Mouse (Mus musculus): ENCODE data around the gene Sipa1l2.
"Not testable (repeated sequence)": the region's sequence is repeated elsewhere in the genome, so short reads cannot be mapped to it uniquely, and the experiment has no call there.

The Sipa1l2 gene

DNA sequence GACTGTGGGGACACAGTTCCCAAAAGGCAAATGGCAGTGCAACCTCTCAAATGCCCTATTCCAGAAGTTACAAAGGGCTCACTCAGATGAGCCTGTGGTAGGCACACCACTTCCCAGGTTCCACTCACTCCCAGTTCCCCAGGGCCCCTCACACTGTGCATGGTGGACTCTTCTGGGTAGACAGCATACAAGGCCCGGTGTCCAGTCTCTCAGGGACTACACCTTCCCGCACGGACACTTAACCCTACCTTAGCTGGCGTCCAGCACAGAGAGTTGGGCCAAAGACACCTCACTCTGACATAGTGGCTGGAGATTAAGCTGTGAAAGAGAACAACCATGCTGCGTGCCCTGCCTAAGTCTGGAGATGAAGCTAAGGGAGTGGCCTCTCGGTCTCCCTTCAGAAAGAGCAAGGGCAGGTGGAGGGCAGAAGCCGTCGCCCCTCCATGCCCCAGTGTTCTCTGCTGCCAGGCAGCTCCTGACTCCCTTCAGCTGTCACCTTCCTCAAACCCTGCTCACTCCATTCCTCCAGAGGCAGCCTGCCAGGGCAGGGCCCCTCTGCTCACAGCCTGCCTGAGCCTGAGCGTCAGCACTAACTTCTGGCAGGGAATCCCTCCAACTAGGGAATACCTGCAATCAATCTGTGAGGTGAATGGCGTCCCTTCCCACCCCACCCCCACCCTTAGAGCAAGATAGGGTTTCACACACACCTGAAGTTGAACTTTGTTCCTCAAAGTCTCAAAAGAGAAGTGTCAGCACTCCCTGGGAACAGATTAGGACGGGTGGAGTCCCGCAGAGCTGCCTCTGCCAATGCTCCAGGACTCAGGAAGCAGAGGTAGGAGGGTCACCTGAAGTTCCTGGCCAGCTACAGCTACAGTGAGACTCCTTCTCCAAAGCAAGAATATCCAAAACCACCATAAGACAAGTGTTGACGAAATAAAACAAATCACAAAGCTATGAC is 30.3 kb downstream of the Sipa1l2 start:
- DNase-seq (ENCODE audit: low read depth, low spot score) = no peak

DNA sequence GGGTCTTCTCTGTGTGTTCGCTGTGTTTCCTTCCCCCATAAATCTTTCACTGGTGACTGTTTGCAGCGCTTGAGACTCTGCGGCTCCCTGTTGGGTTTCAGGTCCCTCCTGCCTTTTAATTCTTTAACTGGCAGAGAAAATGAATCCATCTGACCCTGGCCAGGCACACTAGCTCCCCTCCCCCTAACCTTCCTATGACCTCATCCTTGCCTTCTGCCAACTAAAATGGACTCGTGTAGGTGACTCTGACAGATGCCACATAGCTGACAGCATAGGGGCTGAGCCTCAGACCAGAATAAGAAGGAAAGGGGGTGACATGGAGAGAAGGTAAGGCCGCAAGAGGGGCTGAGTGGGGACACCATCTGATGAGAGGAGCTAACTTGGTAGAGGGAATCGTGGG is 31.3 kb downstream of the Sipa1l2 start:
- no peak for DNase-seq (ENCODE audit: low read depth, low spot score)

DNA sequence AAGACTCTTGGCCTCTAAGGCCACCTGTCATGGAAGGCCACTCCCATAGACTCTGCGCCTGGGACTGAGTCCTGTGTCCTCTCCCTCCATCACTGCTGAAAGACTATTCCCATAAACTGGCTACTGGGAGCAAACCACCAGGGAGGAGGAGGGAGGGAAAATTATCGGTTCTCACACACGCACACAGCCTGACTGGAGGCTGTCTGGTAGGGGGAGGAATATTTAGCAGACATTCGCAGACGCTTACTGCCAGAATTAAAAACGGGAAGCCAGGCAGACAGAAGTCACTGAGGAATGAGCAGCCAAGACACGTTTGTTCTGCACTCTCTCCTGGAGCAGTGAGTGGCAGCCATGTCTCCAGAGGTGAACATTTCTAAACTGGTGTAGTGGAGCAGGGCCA is 35.9 kb downstream of the Sipa1l2 start:
- no peak for DNase-seq (ENCODE audit: low read depth, low spot score)

- no peak for DNase-seq (ENCODE audit: low read depth, low spot score)
These were observed 36.7 kb downstream of the Sipa1l2 start for GRCm38 (mm10) chr8:125532953-125533352.

DNA sequence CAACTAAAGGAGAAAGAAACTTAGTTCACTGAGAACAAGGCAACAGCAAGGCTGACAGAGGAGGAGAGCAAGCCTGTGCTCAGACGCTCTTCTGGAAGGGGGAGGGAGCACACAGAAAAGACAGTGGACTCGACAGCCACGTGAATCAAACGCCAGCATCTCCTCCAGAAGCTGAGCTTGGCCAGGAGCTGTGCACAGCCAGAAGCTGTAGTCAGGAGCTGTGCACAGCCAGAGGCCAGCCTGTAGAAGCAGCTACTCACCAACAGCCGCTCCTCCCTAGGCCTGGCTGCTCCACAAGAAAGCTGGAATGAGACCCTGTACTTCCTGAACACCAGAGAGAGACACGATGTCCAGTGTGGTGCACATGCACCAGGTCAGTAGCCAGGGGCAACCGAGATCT is 37.4 kb downstream of the Sipa1l2 start:
- DNase-seq (ENCODE audit: low read depth, low spot score) = no peak

GRCm38 (mm10) chr8:125531640-125532039 is 38.0 kb downstream of the Sipa1l2 start:
- no peak for DNase-seq (ENCODE audit: low read depth, low spot score)

DNA sequence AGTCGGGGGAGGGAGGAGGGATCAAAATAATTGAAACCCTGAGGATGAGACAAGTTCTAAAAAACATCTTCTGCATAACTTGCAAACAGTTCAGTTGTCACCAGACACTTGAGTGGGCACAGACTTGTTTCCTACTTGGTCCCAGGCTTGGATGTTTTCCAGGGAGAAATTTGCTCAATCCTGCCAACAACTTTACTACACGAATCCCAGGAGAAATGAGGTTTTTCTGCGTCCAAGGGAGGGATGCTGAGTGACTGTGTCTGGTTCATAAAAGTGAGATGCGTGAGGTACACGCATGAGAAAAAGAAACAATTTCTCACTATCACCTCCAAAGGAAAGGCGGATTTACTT is 38.5 kb downstream of the Sipa1l2 start:
- DNase-seq (ENCODE audit: low read depth, low spot score) = no peak

GRCm38 (mm10) chr8:125530187-125531087 is 39.2 kb downstream of the Sipa1l2 start:
- DNase-seq (ENCODE audit: low read depth, low spot score) = no peak

- DNase-seq (ENCODE audit: low read depth, low spot score) = no peak
These were observed 40.6 kb downstream of the Sipa1l2 start for GRCm38 (mm10) chr8:125529019-125529418.

DNA sequence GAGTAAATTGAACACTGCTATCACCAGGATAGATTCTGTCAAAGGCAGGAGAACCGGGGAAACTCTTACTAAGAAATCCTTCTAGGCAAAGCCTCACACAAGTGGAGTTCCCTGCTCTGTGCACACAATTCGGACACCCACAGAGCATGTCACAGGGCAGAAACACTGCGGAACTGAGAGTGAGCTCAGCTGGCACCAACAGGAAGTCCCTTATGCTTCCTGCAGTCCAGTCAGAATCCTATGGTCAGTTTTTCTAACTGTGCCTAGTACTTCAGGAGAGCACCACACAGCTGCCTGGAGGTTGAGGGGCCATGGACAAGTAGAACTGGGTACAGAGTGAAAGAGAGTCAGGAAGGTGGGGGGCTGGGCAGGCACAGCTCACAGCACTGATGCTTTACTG is 41.7 kb downstream of the Sipa1l2 start:
- DNase-seq (ENCODE audit: low read depth, low spot score) = no peak

GRCm38 (mm10) chr8:125526999-125527398 is 42.6 kb downstream of the Sipa1l2 start:
- DNase-seq (ENCODE audit: low read depth, low spot score) = no peak

DNA sequence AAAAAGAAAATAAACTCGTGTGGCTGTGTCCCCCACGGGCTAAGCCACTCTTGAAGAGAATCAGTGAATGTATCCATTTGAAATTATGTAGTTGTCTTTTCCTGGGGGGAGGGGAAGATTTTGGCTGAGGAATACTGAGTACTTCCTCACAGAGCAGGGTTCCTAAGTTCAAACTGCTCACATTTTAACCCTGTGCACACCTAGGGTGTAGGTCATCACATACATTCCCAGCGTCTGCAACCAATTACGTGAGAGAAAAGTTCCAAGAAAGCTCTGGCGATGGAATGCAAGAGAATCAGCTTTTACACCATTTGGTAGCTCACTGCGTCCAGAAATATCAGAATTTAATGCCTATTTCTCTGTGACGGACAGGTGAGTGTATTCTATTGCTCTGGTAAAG is 43.0 kb downstream of the Sipa1l2 start:
- DNase-seq (ENCODE audit: low read depth, low spot score) = no peak

DNA sequence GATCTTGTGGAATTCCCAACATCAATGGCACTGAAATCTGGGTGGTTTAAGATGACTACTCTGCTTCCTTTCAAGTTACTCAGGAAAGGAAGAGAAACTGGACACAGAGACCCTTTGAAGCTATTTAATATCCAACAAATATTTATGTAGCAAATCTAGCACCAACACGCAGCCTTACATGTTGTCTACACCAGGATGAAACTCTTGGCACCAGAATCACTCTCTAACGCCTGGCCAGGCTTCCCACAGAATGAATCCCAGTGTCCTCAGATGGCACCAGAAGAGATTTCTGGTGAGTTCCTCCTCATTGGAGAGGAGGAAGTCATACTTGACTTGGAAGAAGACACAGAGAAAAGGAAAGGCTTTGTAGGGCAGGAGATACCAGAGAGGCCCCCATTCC is 45.1 kb downstream of the Sipa1l2 start:
- DNase-seq (ENCODE audit: low read depth, low spot score) = no peak

GRCm38 (mm10) chr8:125523213-125523612 is 46.4 kb downstream of the Sipa1l2 start:
- no peak for DNase-seq (ENCODE audit: low read depth, low spot score)

GRCm38 (mm10) chr8:125522151-125522550 is 47.5 kb downstream of the Sipa1l2 start:
- no peak for DNase-seq (ENCODE audit: low read depth, low spot score)

DNA sequence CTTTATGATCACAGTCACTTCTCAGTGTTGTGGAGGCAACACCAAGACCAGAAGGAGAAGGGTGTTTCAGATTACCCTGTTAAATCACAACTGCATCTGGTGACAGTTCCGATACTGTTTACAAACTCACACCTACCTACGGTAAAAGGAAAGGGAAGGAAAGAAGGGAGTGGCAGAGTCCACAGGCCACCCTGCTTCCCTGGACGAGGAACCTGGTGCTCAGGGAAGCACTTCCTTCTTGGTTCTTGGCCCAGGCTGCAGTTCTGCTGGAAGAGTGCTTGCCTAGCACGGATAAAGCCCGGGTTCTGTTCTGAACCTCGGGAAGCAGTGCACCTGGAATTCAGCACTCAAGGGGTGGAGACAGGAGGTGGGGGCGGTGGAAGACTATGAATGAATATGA is 48.5 kb downstream of the Sipa1l2 start:
- DNase-seq (ENCODE audit: low read depth, low spot score) = no peak

- not testable (repeated sequence) for DNase-seq (ENCODE audit: low read depth, low spot score)
These were observed 49.3 kb downstream of the Sipa1l2 start for GRCm38 (mm10) chr8:125520308-125520707.

- no peak for DNase-seq (ENCODE audit: low read depth, low spot score)
These were observed 50.7 kb downstream of the Sipa1l2 start for GRCm38 (mm10) chr8:125518951-125519350.

DNA sequence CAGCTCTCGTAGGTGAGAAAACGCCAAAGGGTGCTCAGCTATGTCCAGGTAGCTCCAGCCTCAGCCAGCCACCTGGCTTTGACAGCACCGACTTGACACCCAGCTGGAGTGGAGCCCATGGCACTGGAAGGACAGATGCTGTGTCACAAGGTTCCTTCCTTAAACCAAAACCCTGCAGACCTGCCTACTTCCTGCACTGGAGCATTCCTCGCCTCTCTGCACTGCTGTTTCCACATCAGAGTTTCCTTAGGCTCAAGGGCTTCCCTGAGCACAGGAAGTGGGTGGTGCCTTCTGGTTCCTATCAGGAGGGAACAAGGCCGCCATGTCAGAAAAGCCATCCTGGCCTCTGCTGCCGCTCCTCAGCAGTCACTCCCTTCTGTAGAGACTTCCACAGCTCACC is 51.3 kb downstream of the Sipa1l2 start:
- DNase-seq (ENCODE audit: low read depth, low spot score) = no peak

- no peak for DNase-seq (ENCODE audit: low read depth, low spot score)
These were observed 52.2 kb downstream of the Sipa1l2 start for GRCm38 (mm10) chr8:125517397-125517796.

GRCm38 (mm10) chr8:125516115-125516905 is 53.3 kb downstream of the Sipa1l2 start:
- DNase-seq (ENCODE audit: low read depth, low spot score) = no peak

GRCm38 (mm10) chr8:125515665-125516064 is 53.9 kb downstream of the Sipa1l2 start:
- no peak for DNase-seq (ENCODE audit: low read depth, low spot score)

All from brain, embryonic 18.5 days (tissue).